In the genomic region with DNA sequence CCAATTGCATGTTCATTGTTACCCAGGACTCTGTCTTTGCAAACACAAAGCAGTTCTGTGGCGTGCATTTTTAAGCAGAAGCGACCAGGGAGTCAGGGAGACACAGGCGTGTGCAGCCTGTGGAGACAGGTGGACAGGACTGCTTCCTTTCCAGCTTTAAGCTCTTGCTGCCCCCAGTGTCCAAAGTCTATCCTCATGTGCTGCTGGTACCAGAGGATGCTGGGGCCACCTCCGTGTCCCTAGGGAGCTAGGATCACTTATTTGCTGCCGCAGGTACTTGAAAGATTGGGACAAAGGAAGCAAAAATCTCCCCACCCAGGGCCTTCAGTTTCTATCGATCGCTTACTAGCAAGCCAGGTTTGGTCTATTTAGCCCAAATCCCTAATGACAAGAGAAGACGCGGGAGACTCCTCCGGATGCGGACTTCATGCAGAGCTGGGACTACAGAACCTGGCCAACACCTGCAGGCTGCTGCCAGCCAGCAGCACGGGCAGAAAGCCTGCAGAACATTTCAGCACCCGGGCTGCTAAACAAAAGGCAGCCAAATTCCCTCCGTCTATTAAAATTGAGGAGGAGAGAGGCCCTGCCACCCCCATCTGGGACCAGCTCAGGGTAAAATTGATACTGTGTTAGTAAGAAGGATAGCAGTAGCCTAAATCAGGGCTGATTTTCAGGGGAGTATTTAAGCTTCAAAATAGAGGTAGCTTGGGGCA, we compare ENCODE assay signal across 12 mouse cellular contexts.
DNase-seq lines count a peak whose midpoint lies in the region; ATAC-seq lines count a peak whose summit lies in the region.
"Had no signal": no experiment of that assay in that cellular context is flagged by ENCODE, and none has a peak within 500 bp of the region (broad histone marks: within the 10 kb centered on the region; RNA-seq: fewer than 3 reads in every experiment).

No protein-coding gene starts in this region.

- 0 out of 2 replicates have a peak overlapping the region, but pooled peaks have one; percentile 2 for H3K4me3 ChIP-seq in forebrain, embryonic 14.5 days (ENCODE audit: low read depth, low read length)
- H3K4me3 ChIP-seq in midbrain, embryonic 10.5 days, result peak overlapping the region; percentile 36

- H3K4me1 ChIP-seq in forebrain, embryonic 14.5 days (ENCODE audit: control insufficient read depth, insufficient read depth, low read length), result peaks cover 14% of the 10 kb centered on the region
- H3K4me1 ChIP-seq in midbrain, embryonic 10.5 days, result peaks cover 41% of the 10 kb centered on the region

- H3K36me3 ChIP-seq in forebrain, embryonic 14.5 days (ENCODE audit: control insufficient read depth, insufficient read depth, low read length), result no peaks in the 10 kb centered on the region
- no peaks in the 10 kb centered on the region for H3K36me3 ChIP-seq in midbrain, embryonic 10.5 days

- no peak; the same call in 1 of the 2 replicates for ATAC-seq in forebrain, embryonic 14.5 days

- 4% methylated on average over 14 of the region's 14 CpGs for WGBS in forebrain, embryonic 14.5 days
- 5% methylated on average over 14 of the region's 14 CpGs for WGBS in midbrain, embryonic 10.5 days

- H3K27ac ChIP-seq in forebrain, embryonic 14.5 days (ENCODE audit: low read depth, low read length), result peak overlapping the region; percentile 65
- H3K27ac ChIP-seq in midbrain, embryonic 10.5 days (replicated peaks), result peak overlapping the region; percentile 78

- peaks cover 20% of the 10 kb centered on the region for H3K27me3 ChIP-seq in forebrain, embryonic 14.5 days (replicated peaks; ENCODE audit: control insufficient read depth, insufficient read depth, low read length)
- peaks cover 48% of the 10 kb centered on the region for H3K27me3 ChIP-seq in midbrain, embryonic 10.5 days (ENCODE audit: low read depth, poor library complexity, severe bottlenecking)
- H3K27me3 ChIP-seq: CH12.LX had no signal

- H3K9me3 ChIP-seq in forebrain, embryonic 14.5 days (replicated peaks; ENCODE audit: control insufficient read depth, low read length), result no peaks in the 10 kb centered on the region
- H3K9me3 ChIP-seq in midbrain, embryonic 10.5 days (replicated peaks), result no peaks in the 10 kb centered on the region

- peak overlapping the region; percentile 41 for H3K4me2 ChIP-seq in forebrain, embryonic 14.5 days (ENCODE audit: low read length)

- DNase-seq in A20 (ENCODE audit: low read depth, low spot score), result peak; percentile 6
- peak; percentile 52 for DNase-seq in cerebellum, adult 9-11 months
- DNase-seq in forebrain, embryonic 14.5 days (ENCODE audit: low spot score), result no peak
- peak; percentile 26 for DNase-seq in midbrain, embryonic 10.5 days (ENCODE audit: low spot score)
- DNase-seq in layer of hippocampus, adult 11-12 months (ENCODE audit: low spot score), result no peak
- no peak for DNase-seq in adrenal gland, postnatal 4 days (ENCODE audit: low spot score in 2 of 2)
- no peak for DNase-seq in T-cell, adult 2 months (ENCODE audit: low spot score)
- no peak for DNase-seq in thymus, postnatal 4 days
- DNase-seq: adrenal gland, postnatal 36 days; heart, postnatal 36 days; lung, postnatal 14 days had no signal

- peak overlapping the region; percentile 42; the same call in 1 of the 2 replicates for H3K9ac ChIP-seq in forebrain, embryonic 14.5 days (ENCODE audit: low read length)

Comparison
In these comparisons a context has a peak if more than half of its experiments do, and no peak if none do; other contexts are left out.
1. DNase-seq: peak in A20 (single experiment), cerebellum, adult 9-11 months (single experiment) and midbrain, embryonic 10.5 days (single experiment); none in forebrain, embryonic 14.5 days (single experiment), layer of hippocampus, adult 11-12 months (single experiment), adrenal gland, postnatal 4 days (0 of 2), T-cell, adult 2 months (single experiment) and thymus, postnatal 4 days (single experiment).